Mouse (Mus musculus) testis, adult 2 months (tissue): ENCODE measurements at regions not wholly inside any gene's neighbourhood (a gene's known extent, or its start where the extent isn't known, plus 50 kb on each side); places are given as distances from the start of the nearest gene placed in this dataset.

ENCODE experiments used
- CTCF ChIP-seq: fragments of 200-500 bp; IDR thresholded peaks from 2 replicates; pipeline ENCODE4 v1.5.1; 2012; ENCODE audit warnings: low read depth, mild to moderate bottlenecking, inconsistent platforms, low read length, moderate library complexity; ENCODE audit not compliant: control insufficient read depth, insufficient read depth, insufficient replicate concordance
- POLR2A ChIP-seq: fragments of 200-500 bp; IDR thresholded peaks from 2 replicates; pipeline ENCODE4 v1.6.1; 2012; ENCODE audit warnings: low read depth, mild to moderate bottlenecking, inconsistent platforms, low read length, moderate library complexity; ENCODE audit not compliant: control insufficient read depth

- no peak for TF ChIP-seq POLR2A
- no peak for TF ChIP-seq CTCF
Observed at GRCm38 (mm10) chr10:60928646-60929045, 97.3 kb upstream of the Unc5b start.
